Mouse (Mus musculus) MEL (cell line): ENCODE measurements around the gene Endov. TPM values are rescaled to one million over a fixed set of nuclear protein-coding genes. Genes with fewer than 3 reads are reported as not detected.

ENCODE experiments used
- DNase-seq: peaks from one replicate; pipeline ENCODE4 v3.0.0; 2011; ENCODE audit warnings: low read depth, low spot score
- H3K27ac ChIP-seq: 2 replicates; pipeline ENCODE4 v1.5.1; 2012; ENCODE audit warnings: low read depth, mild to moderate bottlenecking, control low read depth, low read length, moderate library complexity; ENCODE audit not compliant: control insufficient read depth
- H3K27me3 ChIP-seq, 2 experiments: fragments of 150-350 bp in 1 of 2; sonication (generic) in 1 of 2; 2 replicates each; pipeline ENCODE4 v1.6.1; 2012; ENCODE audit warnings: low read length in 2 of 2, mild to moderate bottlenecking in 2 of 2, improper control_type of control experiment in 1 of 2, moderate library complexity in 1 of 2; ENCODE audit not compliant: insufficient read depth in 2 of 2, control insufficient read depth in 1 of 2
- H3K36me3 ChIP-seq, 2 experiments: 2 replicates each; pipeline ENCODE4 v1.6.1; 2012 to 2014; ENCODE audit warnings: low read length in 2 of 2, improper control_type of control experiment in 1 of 2, inconsistent platforms in 1 of 2, mild to moderate bottlenecking in 1 of 2; ENCODE audit not compliant: insufficient read depth in 2 of 2, control insufficient read depth in 1 of 2
- H3K4me1 ChIP-seq, 2 experiments: fragments of 150-350 bp in 1 of 2; sonication (generic) in 1 of 2; 2 replicates each; pipeline ENCODE4 v1.6.1; 2012; ENCODE audit warnings: low read length in 2 of 2, improper control_type of control experiment in 1 of 2, mild to moderate bottlenecking in 1 of 2; ENCODE audit not compliant: insufficient read depth in 2 of 2, control insufficient read depth in 1 of 2
- H3K4me3 ChIP-seq, 2 experiments: fragments of 150-350 bp in 1 of 2; sonication (generic) in 1 of 2; 2 replicates each; pipeline ENCODE4 v1.5.1; 2012; ENCODE audit warnings: low read depth in 2 of 2, low read length in 2 of 2, mild to moderate bottlenecking in 2 of 2, moderate library complexity in 2 of 2, control low read depth in 1 of 2, improper control_type of control experiment in 1 of 2; ENCODE audit not compliant: control insufficient read depth in 1 of 2, insufficient read depth in 1 of 2
- H3K79me2 ChIP-seq: 2 replicates; pipeline ENCODE4 v1.6.1; 2012; ENCODE audit warnings: mild to moderate bottlenecking, low read length, moderate library complexity; ENCODE audit not compliant: control insufficient read depth, poor library complexity, insufficient read depth
- H3K9ac ChIP-seq: 2 replicates; pipeline ENCODE4 v1.6.1; 2012; ENCODE audit warnings: low read depth, mild to moderate bottlenecking, control low read depth, low read length, moderate library complexity; ENCODE audit not compliant: control insufficient read depth, poor library complexity, severe bottlenecking
- H3K9me3 ChIP-seq: fragments of 150-350 bp; sonication (generic); replicated peaks from 2 replicates; pipeline ENCODE4 v1.6.1; 2012; ENCODE audit warnings: mild to moderate bottlenecking, low read length, improper control_type of control experiment, moderate library complexity; ENCODE audit not compliant: insufficient read depth
- E2F4 ChIP-seq: IDR thresholded peaks from 2 replicates; pipeline ENCODE4 v1.6.1; 2011; ENCODE audit warnings: low read depth, low read length, improper control_type of control experiment, borderline replicate concordance
- HCFC1 ChIP-seq: IDR thresholded peaks from 2 replicates; pipeline ENCODE4 v1.6.1; 2012; ENCODE audit warnings: low read depth, mild to moderate bottlenecking, inconsistent platforms, low read length, improper control_type of control experiment, moderate library complexity
- JUND ChIP-seq: IDR thresholded peaks from 2 replicates; pipeline ENCODE4 v1.6.1; 2011; ENCODE audit warnings: low read depth, mild to moderate bottlenecking, improper control_type of control experiment, low read length
- KAT2A ChIP-seq: conservative IDR thresholded peaks from 2 replicates; pipeline ENCODE4 v1.6.1; 2012; ENCODE audit warnings: low read depth, low read length, improper control_type of control experiment, inconsistent platforms
- MAFK ChIP-seq: IDR thresholded peaks from 2 replicates; pipeline ENCODE4 v1.6.1; 2011; ENCODE audit warnings: low read depth, mild to moderate bottlenecking, low read length, improper control_type of control experiment, borderline replicate concordance
- MAX ChIP-seq: IDR thresholded peaks from 2 replicates; pipeline ENCODE4 v1.6.1; 2011; ENCODE audit warnings: low read length, improper control_type of control experiment
- MAZ ChIP-seq: IDR thresholded peaks from 2 replicates; pipeline ENCODE4 v1.6.1; 2012; ENCODE audit warnings: low read depth, mild to moderate bottlenecking, inconsistent platforms, low read length, improper control_type of control experiment
- MEF2A ChIP-seq: IDR thresholded peaks from 2 replicates; pipeline ENCODE4 v1.6.1; 2014; ENCODE audit warnings: low read depth, mild to moderate bottlenecking, inconsistent platforms, low read length, improper control_type of control experiment; ENCODE audit not compliant: poor library complexity, insufficient replicate concordance, severe bottlenecking; ENCODE audit errors: extremely low read depth
- MXI1 ChIP-seq: IDR thresholded peaks from 2 replicates; pipeline ENCODE4 v1.6.1; 2011; ENCODE audit warnings: mild to moderate bottlenecking, low read depth, low read length, improper control_type of control experiment
- NRF1 ChIP-seq: IDR thresholded peaks from 2 replicates; pipeline ENCODE4 v1.6.1; 2014; ENCODE audit warnings: low read depth, mild to moderate bottlenecking, inconsistent platforms, low read length, improper control_type of control experiment, moderate library complexity; ENCODE audit not compliant: poor library complexity, insufficient read depth, severe bottlenecking
- POLR2A ChIP-seq, 2 experiments: IDR thresholded peaks; 2 replicates each; pipeline ENCODE4 v1.6.1; 2011 to 2012; ENCODE audit warnings: low read length in 2 of 2, mild to moderate bottlenecking in 2 of 2, control low read depth in 1 of 2, improper control_type of control experiment in 1 of 2, low read depth in 1 of 2, moderate library complexity in 1 of 2; ENCODE audit not compliant: control insufficient read depth in 1 of 2, insufficient read depth in 1 of 2, poor library complexity in 1 of 2
- RAD21 ChIP-seq: IDR thresholded peaks from 2 replicates; pipeline ENCODE4 v1.6.1; 2011; ENCODE audit warnings: mild to moderate bottlenecking, low read depth, low read length, improper control_type of control experiment
- TAL1 ChIP-seq: IDR thresholded peaks from 2 replicates; pipeline ENCODE4 v1.6.1; 2012; ENCODE audit warnings: mild to moderate bottlenecking, inconsistent platforms, low read length, moderate library complexity, mixed read lengths
- TBP ChIP-seq: IDR thresholded peaks from 2 replicates; pipeline ENCODE4 v1.8.0; 2011; ENCODE audit warnings: low read depth, low read length, improper control_type of control experiment
- TCF12 ChIP-seq: IDR thresholded peaks from 2 replicates; pipeline ENCODE4 v1.6.1; 2014; ENCODE audit warnings: low read depth, mild to moderate bottlenecking, inconsistent platforms, low read length, improper control_type of control experiment, moderate library complexity
- UBTF ChIP-seq: IDR thresholded peaks from 2 replicates; pipeline ENCODE4 v1.6.1; 2012; ENCODE audit warnings: low read depth, mild to moderate bottlenecking, inconsistent platforms, low read length, improper control_type of control experiment, moderate library complexity, borderline replicate concordance; ENCODE audit not compliant: insufficient read depth
- USF1 ChIP-seq: IDR thresholded peaks from 2 replicates; pipeline ENCODE4 v1.6.1; 2014; ENCODE audit warnings: low read depth, mild to moderate bottlenecking, inconsistent platforms, low read length, improper control_type of control experiment, moderate library complexity
- ZKSCAN1 ChIP-seq: IDR thresholded peaks from 2 replicates; pipeline ENCODE4 v1.6.1; 2012; ENCODE audit warnings: low read depth, mild to moderate bottlenecking, inconsistent platforms, low read length, improper control_type of control experiment, moderate library complexity
- ZMIZ1 ChIP-seq: IDR thresholded peaks from 2 replicates; pipeline ENCODE4 v1.6.1; 2012; ENCODE audit warnings: low read depth, mild to moderate bottlenecking, inconsistent platforms, low read length, improper control_type of control experiment, moderate library complexity
- polyA plus RNA-seq, 2 experiments: library from polyadenylated mRNA; stranded (reverse) in 1 of 2; unstranded in 1 of 2; fragments of >175 nt in 1 of 2; fragments of >200 nt in 1 of 2; gene quantifications; 2 replicates each; pipeline versions ENCODE4 v1.2.1 to v1.2.4; 2012; ENCODE audit warnings: low replicate concordance in 2 of 2, low read depth in 1 of 2; ENCODE audit not compliant: insufficient read length in 2 of 2, insufficient read depth in 1 of 2, missing spikeins in 1 of 2
- total RNA-seq: library from RNA; depleted of rRNA; stranded (reverse); fragments of 300-350 nt; gene quantifications from 2 replicates; pipeline ENCODE4 v1.2.3, GENCODE M21; 2012

Endov gene
- total and polyA plus RNA-seq, 3 experiments: 16.8 to 19.5 TPM; not detected in 1

DNA sequence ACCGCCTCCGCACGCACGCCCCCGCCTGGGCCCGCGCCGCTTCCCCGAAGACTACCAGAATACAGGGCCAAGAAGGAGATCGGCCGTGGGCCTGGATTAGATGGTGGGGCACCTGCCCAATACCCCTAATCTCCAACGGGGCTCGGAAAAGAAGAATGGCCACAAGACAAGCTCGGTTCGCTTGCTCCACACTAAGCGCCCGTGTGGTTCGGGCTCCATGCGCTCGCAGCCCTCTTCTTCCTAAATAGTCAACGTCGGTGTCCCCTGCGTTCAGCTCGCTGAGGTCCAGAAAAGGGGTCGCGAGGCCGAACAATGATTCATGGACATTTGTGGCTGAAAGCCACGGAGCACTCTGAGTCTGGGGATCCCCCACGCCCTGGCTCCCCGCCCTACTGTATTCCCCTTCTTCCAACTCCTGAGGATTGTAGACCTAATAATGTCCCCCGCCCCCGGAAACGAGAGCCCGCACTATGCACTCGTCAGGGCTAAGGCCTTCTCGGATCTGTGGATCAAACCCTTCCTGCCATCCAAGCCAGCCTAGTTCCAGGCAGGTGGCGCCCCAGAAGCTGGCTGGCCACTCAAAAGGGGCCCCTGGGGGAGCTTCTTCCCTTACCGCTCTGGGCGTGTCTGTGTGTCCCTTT is 56.9 kb downstream of the Endov start:
- H3K79me2 ChIP-seq: no peaks in the 10 kb centered on the region
- TF ChIP-seq ZKSCAN1 (no peak), UBTF (no peak), TCF12 (no peak), MEF2A (no peak), NRF1 (no peak), USF1 (no peak), MAX (no peak), KAT2A (no peak), MAFK (no peak), RAD21 (no peak)
- H3K9ac ChIP-seq: no peak overlapping the region
- no peaks in the 10 kb centered on the region for H3K9me3 ChIP-seq
- H3K27ac ChIP-seq: no peak overlapping the region
- H3K27me3 ChIP-seq: peaks cover 0 to 1% of the 10 kb centered on the region in 2 experiments; a peak in 1 of 4 replicates
- no peaks in the 10 kb centered on the region for H3K4me1 ChIP-seq
- DNase-seq: no peak
- no peaks in the 10 kb centered on the region for H3K36me3 ChIP-seq
- H3K4me3 ChIP-seq: no peak overlapping the region

GRCm38 (mm10) chr11:119548741-119549370 is 57.7 kb downstream of the Endov start:
- DNase-seq: no peak
- no peaks in the 10 kb centered on the region for H3K36me3 ChIP-seq
- no peaks in the 10 kb centered on the region for H3K4me1 ChIP-seq
- H3K27me3 ChIP-seq: peaks cover 0 to 2% of the 10 kb centered on the region in 2 experiments; a peak in 3 of 4 replicates
- no peak overlapping the region for H3K9ac ChIP-seq
- H3K4me3 ChIP-seq: no peak overlapping the region
- no peaks in the 10 kb centered on the region for H3K9me3 ChIP-seq
- no peaks in the 10 kb centered on the region for H3K79me2 ChIP-seq
- no peak overlapping the region for H3K27ac ChIP-seq
- TF ChIP-seq JUND (no peak), E2F4 (no peak), TAL1 (no peak), TBP (no peak), MAZ (no peak), MXI1 (no peak), HCFC1 (no peak), ZMIZ1 (no peak), POLR2A (IDR thresholded peaks at IDR 0.05; ENCODE audit: control insufficient read depth in 1 of 2, insufficient read depth in 1 of 2, low read depth in 1 of 2, low read length in 2 of 2, poor library complexity in 1 of 2) (no peak)
